Mouse (Mus musculus): ENCODE data around the gene Cpm. TPM values are rescaled to one million over a fixed set of nuclear protein-coding genes. Genes with fewer than 3 reads are reported as not detected.

The Cpm gene
- polyA plus RNA-seq, 1 experiment: 0.07 TPM

GRCm38 (mm10) chr10:117728574-117728973 is 99.3 kb downstream of the Cpm start:
- no peak overlapping the region for H3ac ChIP-seq (ENCODE audit: control insufficient read depth, insufficient read length)
- no peaks in the 10 kb centered on the region for H3K27me3 ChIP-seq (ENCODE audit: control insufficient read depth, insufficient read depth, insufficient read length)
- H3K4me3 ChIP-seq: no peak overlapping the region
- H3K36me3 ChIP-seq (ENCODE audit: control insufficient read depth, insufficient read depth): no peaks in the 10 kb centered on the region
- no peaks in the 10 kb centered on the region for H3K79me2 ChIP-seq (ENCODE audit: control insufficient read depth, insufficient read depth)
- TF ChIP-seq TCF3 (IDR thresholded peaks at IDR 0.05; ENCODE audit: insufficient read length, low read depth) (no peak), E2F4 (IDR thresholded peaks at IDR 0.05; ENCODE audit: insufficient read depth) (no peak), REST (IDR thresholded peaks at IDR 0.05; ENCODE audit: insufficient read depth, insufficient read length) (no peak), POLR2AphosphoS2 (IDR thresholded peaks at IDR 0.05; ENCODE audit: insufficient read length, low read depth) (no peak), TCF12 (IDR thresholded peaks at IDR 0.05; ENCODE audit: insufficient read depth, poor library complexity, severe bottlenecking) (no peak), MYOG (IDR thresholded peaks at IDR 0.05; ENCODE audit: control insufficient read depth in 1 of 3, insufficient read depth in 1 of 3, insufficient read length in 2 of 3, low read depth in 2 of 3) (no peak), CEBPB (IDR thresholded peaks at IDR 0.05; ENCODE audit: insufficient read depth, poor library complexity, severe bottlenecking) (no peak), MYOD1 (IDR thresholded peaks at IDR 0.05; ENCODE audit: control insufficient read depth in 1 of 3, insufficient read length in 2 of 3, low read depth in 2 of 3) (no peak), USF1 (IDR thresholded peaks at IDR 0.05; ENCODE audit: low read depth) (no peak), MAX (IDR thresholded peaks at IDR 0.05; ENCODE audit: low read depth) (no peak), SRF (IDR thresholded peaks at IDR 0.05; ENCODE audit: control insufficient read depth, insufficient read length, low read depth) (no peak), POLR2A (IDR thresholded peaks at IDR 0.05; ENCODE audit: insufficient read length, low read depth) (no peak)
- no peak overlapping the region for H3K4me2 ChIP-seq (ENCODE audit: low read depth)

GRCm38 (mm10) chr10:117729139-117729814 is 100.0 kb downstream of the Cpm start:
- no peaks in the 10 kb centered on the region for H3K27me3 ChIP-seq (ENCODE audit: control insufficient read depth, insufficient read depth, insufficient read length)
- H3ac ChIP-seq (ENCODE audit: control insufficient read depth, insufficient read length): no peak overlapping the region
- H3K4me3 ChIP-seq: no peak overlapping the region
- H3K36me3 ChIP-seq (ENCODE audit: control insufficient read depth, insufficient read depth): no peaks in the 10 kb centered on the region
- TF ChIP-seq REST (IDR thresholded peaks at IDR 0.05; ENCODE audit: insufficient read depth, insufficient read length): no peak
- no peak for TF ChIP-seq MYOG (IDR thresholded peaks at IDR 0.05; ENCODE audit: control insufficient read depth in 1 of 3, insufficient read depth in 1 of 3, insufficient read length in 2 of 3, low read depth in 2 of 3)
- no peak for TF ChIP-seq TCF12 (IDR thresholded peaks at IDR 0.05; ENCODE audit: insufficient read depth, poor library complexity, severe bottlenecking)
- TF ChIP-seq POLR2A (IDR thresholded peaks at IDR 0.05; ENCODE audit: insufficient read length, low read depth): no peak
- TF ChIP-seq USF1 (IDR thresholded peaks at IDR 0.05; ENCODE audit: low read depth): no peak
- no peak for TF ChIP-seq CEBPB (IDR thresholded peaks at IDR 0.05; ENCODE audit: insufficient read depth, poor library complexity, severe bottlenecking)
- TF ChIP-seq SRF (IDR thresholded peaks at IDR 0.05; ENCODE audit: control insufficient read depth, insufficient read length, low read depth): no peak
- TF ChIP-seq E2F4 (IDR thresholded peaks at IDR 0.05; ENCODE audit: insufficient read depth): no peak
- TF ChIP-seq MAX (IDR thresholded peaks at IDR 0.05; ENCODE audit: low read depth): no peak
- TF ChIP-seq POLR2AphosphoS2 (IDR thresholded peaks at IDR 0.05; ENCODE audit: insufficient read length, low read depth): no peak
- TF ChIP-seq TCF3 (IDR thresholded peaks at IDR 0.05; ENCODE audit: insufficient read length, low read depth): no peak
- no peak for TF ChIP-seq MYOD1 (IDR thresholded peaks at IDR 0.05; ENCODE audit: control insufficient read depth in 1 of 3, insufficient read length in 2 of 3, low read depth in 2 of 3)
- no peak overlapping the region for H3K4me2 ChIP-seq (ENCODE audit: low read depth)
- no peaks in the 10 kb centered on the region for H3K79me2 ChIP-seq (ENCODE audit: control insufficient read depth, insufficient read depth)

GRCm38 (mm10) chr10:117730140-117730539 is 100.8 kb downstream of the Cpm start:
- no peaks in the 10 kb centered on the region for H3K79me2 ChIP-seq (ENCODE audit: control insufficient read depth, insufficient read depth)
- no peak overlapping the region for H3K4me3 ChIP-seq
- H3K27me3 ChIP-seq (ENCODE audit: control insufficient read depth, insufficient read depth, insufficient read length): no peaks in the 10 kb centered on the region
- H3K36me3 ChIP-seq (ENCODE audit: control insufficient read depth, insufficient read depth): no peaks in the 10 kb centered on the region
- H3K4me2 ChIP-seq (ENCODE audit: low read depth): no peak overlapping the region
- TF ChIP-seq REST (IDR thresholded peaks at IDR 0.05; ENCODE audit: insufficient read depth, insufficient read length) (no peak), CEBPB (IDR thresholded peaks at IDR 0.05; ENCODE audit: insufficient read depth, poor library complexity, severe bottlenecking) (no peak), USF1 (IDR thresholded peaks at IDR 0.05; ENCODE audit: low read depth) (no peak), SRF (IDR thresholded peaks at IDR 0.05; ENCODE audit: control insufficient read depth, insufficient read length, low read depth) (no peak), E2F4 (IDR thresholded peaks at IDR 0.05; ENCODE audit: insufficient read depth) (no peak), TCF3 (IDR thresholded peaks at IDR 0.05; ENCODE audit: insufficient read length, low read depth) (no peak), POLR2A (IDR thresholded peaks at IDR 0.05; ENCODE audit: insufficient read length, low read depth) (no peak), MYOG (IDR thresholded peaks at IDR 0.05; ENCODE audit: control insufficient read depth in 1 of 3, insufficient read depth in 1 of 3, insufficient read length in 2 of 3, low read depth in 2 of 3) (no peak), POLR2AphosphoS2 (IDR thresholded peaks at IDR 0.05; ENCODE audit: insufficient read length, low read depth) (no peak), MAX (IDR thresholded peaks at IDR 0.05; ENCODE audit: low read depth) (no peak), TCF12 (IDR thresholded peaks at IDR 0.05; ENCODE audit: insufficient read depth, poor library complexity, severe bottlenecking) (no peak), MYOD1 (IDR thresholded peaks at IDR 0.05; ENCODE audit: control insufficient read depth in 1 of 3, insufficient read length in 2 of 3, low read depth in 2 of 3) (no peak)
- H3ac ChIP-seq (ENCODE audit: control insufficient read depth, insufficient read length): no peak overlapping the region

GRCm38 (mm10) chr10:117730637-117731203 is 101.4 kb downstream of the Cpm start:
- no peak overlapping the region for H3ac ChIP-seq (ENCODE audit: control insufficient read depth, insufficient read length)
- H3K79me2 ChIP-seq (ENCODE audit: control insufficient read depth, insufficient read depth): no peaks in the 10 kb centered on the region
- no peak overlapping the region for H3K4me3 ChIP-seq
- no peak overlapping the region for H3K4me2 ChIP-seq (ENCODE audit: low read depth)
- no peaks in the 10 kb centered on the region for H3K27me3 ChIP-seq (ENCODE audit: control insufficient read depth, insufficient read depth, insufficient read length)
- TF ChIP-seq TCF3 (IDR thresholded peaks at IDR 0.05; ENCODE audit: insufficient read length, low read depth) (no peak), POLR2A (IDR thresholded peaks at IDR 0.05; ENCODE audit: insufficient read length, low read depth) (no peak), USF1 (IDR thresholded peaks at IDR 0.05; ENCODE audit: low read depth) (no peak), CEBPB (IDR thresholded peaks at IDR 0.05; ENCODE audit: insufficient read depth, poor library complexity, severe bottlenecking) (no peak), MAX (IDR thresholded peaks at IDR 0.05; ENCODE audit: low read depth) (no peak), POLR2AphosphoS2 (IDR thresholded peaks at IDR 0.05; ENCODE audit: insufficient read length, low read depth) (no peak), MYOD1 (IDR thresholded peaks at IDR 0.05; ENCODE audit: control insufficient read depth in 1 of 3, insufficient read length in 2 of 3, low read depth in 2 of 3) (no peak), MYOG (IDR thresholded peaks at IDR 0.05; ENCODE audit: control insufficient read depth in 1 of 3, insufficient read depth in 1 of 3, insufficient read length in 2 of 3, low read depth in 2 of 3) (no peak), SRF (IDR thresholded peaks at IDR 0.05; ENCODE audit: control insufficient read depth, insufficient read length, low read depth) (no peak), TCF12 (IDR thresholded peaks at IDR 0.05; ENCODE audit: insufficient read depth, poor library complexity, severe bottlenecking) (no peak), E2F4 (IDR thresholded peaks at IDR 0.05; ENCODE audit: insufficient read depth) (no peak), REST (IDR thresholded peaks at IDR 0.05; ENCODE audit: insufficient read depth, insufficient read length) (no peak)
- no peaks in the 10 kb centered on the region for H3K36me3 ChIP-seq (ENCODE audit: control insufficient read depth, insufficient read depth)
